Mouse (Mus musculus) R1 (cell line): ENCODE data around the gene Gm20388.
A peak's percentile ranks its signal among the peaks of the same experiment; 100 is the strongest.

Source experiments
- DNase-seq: peaks from one replicate; pipeline ENCODE4 v3.0.0-alpha.2; 2018; ENCODE audit warnings: low read depth, low spot score

The Gm20388 gene

DNA sequence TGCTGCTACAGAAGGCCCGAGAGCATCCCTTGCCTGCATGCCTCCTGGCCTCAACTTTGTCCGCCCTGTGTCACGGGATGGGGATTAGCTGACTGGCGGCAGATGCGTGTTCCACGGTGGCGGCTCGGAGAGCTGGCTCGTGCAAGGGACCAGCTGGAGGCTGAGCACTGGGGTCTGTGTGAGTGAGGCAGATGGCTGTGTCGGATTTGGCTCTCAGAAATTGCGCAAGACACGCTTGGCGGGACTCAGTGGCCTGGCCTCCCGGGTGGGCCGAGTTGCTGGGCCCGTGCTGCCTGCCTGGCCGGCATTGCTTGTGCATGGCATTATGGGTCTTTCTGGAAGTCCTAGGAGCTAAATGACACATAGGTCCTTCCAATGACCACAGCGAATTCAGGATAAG is 398.7 kb downstream of the Gm20388 start:
- peak; percentile 24 for DNase-seq

DNA sequence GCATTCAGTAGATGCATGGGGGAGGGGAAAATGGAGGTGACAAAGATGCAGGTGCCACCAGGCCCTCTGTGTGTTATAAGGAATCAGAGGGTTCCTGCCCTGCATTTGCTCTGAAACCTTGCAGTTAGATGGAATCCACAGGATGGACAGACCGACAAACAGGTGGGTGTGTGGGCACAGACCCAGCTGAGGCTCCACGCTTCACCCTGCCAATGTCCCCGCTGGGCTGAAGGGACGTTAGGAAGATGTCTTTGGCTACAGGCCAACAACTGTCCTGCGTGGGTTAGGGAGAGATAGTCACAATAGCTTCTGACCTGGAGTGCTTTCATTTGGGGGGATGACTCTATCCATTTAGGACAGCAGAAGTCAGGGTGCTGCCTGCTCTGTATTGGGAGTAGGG is 399.4 kb downstream of the Gm20388 start:
- DNase-seq, result no peak

DNA sequence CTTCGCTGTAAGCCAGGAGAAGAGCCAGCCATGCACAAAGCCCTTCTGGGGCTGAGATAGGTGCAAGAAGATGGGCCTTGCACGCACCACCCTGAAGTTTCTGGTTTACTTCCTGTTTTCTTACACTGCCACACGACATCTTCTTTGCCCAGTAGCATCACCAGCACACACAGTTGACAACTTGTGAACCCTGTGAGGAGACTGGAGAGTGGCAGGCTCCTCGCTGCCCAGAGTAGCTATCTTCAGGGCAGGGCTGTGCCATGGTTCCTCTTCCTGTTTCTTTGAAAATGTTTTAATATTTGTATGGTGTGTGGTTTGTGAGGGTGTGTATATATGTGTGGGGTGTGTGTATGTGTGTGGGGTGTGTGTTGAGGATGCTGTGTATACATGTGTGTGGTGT is 401.8 kb downstream of the Gm20388 start:
- no peak for DNase-seq

DNA sequence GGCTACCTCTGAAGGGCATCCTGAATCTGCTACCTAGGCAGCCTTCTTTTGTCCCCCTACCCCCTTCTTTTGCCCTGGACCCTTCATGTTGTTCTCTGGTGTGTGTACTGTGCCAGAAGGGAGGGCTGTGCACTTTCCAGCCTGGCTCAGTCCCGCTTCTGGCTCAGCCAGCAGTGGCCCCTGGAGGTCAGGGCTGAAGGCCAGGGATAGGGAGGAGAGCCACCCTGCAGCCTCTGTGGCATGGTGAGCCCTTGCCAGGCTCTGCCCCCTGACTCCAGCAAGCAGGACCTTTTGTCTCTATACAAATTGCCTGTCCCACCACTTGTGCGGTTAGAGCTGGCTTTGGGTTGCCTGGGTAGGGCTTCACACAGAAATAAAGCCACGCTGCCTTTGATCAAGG is 403.0 kb downstream of the Gm20388 start:
- no peak for DNase-seq

DNA sequence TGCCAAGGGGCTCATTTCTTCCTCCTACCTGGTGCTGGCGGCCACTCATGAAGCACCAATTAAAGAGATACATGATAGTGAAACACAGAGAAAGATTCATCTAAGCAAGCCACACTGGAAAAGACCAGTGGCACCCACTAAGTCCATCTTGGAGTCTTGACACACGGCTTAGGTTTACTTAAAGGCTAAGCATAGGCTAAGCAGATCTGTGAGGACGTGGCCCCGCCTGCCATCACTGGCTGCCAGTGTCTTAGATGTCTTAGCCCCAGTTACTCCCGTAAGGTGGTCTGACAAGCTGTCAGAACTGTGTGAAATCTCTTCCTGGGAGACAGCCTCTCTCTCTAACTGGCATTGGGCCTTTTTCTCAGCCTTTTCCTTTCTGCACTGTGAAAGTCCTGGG is 404.3 kb downstream of the Gm20388 start:
- no peak for DNase-seq

DNA sequence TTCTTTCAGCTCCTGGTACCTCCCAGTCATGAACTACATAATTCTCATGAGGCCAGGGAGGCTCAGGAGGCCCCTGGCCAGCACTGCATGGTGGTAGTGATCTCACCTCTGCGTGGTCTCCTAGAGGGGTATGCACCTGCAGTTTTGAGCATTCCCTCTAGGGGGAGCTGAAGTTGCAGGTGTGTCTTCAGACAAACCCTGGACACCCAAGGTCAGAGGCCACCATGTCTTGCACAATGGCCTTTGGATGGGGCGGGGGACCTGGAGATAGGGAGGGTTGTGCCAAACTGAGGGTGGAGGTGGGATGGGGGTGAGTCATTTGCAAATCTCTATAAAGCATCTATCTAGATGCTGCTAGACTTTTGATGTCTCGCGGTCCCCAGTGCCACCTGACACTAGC is 405.0 kb downstream of the Gm20388 start:
- DNase-seq, result peak; percentile 56

DNA sequence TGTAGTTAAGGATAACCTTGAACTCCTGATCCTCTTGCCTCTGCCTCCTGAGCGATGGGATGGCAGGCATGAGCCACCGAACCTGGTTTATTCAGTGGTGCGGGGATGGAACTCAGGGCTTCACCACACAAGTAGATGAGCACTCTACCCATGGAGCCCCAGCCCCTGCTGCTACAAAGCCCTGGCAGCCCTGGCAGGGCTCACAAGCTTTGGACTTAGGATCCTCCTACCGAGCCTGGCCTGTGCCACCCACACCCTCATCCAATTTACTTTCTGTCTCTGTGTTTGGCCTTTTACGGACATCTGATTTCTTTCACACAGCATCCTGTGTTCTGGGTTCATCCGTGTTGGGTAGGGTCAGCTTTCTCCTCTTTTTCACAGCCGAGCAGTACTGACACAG is 406.1 kb downstream of the Gm20388 start:
- no peak for DNase-seq

DNA sequence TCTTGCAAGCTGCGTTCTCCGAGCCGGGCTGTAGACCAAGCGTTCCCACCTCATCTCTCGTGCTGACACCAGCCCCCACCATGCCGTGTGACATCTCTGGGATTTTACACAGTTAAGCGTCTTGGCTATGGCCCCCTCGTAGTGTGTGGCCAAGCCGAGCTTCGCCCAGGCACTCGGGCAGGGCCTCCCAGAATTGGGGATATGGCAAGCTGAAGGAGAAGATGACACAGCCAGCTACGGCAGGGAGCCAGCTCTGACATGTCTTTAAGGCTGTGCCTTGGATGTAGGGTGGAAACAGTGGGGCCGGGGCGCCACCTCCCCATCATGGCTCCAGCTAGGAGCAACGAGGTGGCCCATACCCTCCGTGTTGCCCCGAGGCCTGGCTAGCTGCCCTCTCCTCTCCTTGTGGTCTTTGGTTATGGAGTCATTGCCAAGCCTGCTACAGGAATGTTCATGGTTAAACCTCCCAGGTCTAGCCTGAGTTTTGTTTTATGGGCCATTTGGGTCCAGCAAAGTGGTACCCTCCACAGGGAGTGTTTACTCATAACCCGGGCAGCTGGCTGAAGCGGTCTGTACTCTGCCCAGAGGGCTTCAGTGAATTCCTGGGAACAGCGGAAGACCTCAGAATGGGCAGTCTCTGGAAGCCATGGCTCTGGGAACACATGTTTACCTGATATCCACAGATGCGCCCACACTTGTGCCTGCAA is 406.6 kb downstream of the Gm20388 start:
- no peak for DNase-seq

DNA sequence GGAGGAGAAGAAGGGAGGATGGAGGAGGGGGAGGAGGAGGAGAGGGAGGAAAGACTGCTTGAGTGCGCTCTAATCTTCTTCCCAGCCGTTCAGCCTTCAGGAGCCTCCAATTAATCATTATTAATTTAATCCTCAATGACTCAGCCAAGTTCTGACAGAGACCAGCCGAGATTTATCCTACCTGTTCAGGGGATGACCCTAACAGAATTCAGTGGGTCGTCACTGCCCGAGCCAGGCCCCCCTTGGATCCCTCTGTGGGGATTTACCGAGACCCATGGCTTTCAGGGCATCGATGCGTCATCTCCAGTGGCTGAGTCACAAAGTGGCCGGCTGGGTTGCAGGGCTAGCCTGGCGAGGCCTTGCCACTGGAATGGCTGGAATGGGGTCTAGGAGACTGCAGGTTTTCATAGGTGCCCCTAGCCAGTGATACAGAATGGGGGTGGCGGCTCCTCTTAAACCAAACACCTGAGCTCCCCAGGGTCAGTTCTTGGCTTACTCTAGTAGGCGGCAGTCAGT is 407.9 kb downstream of the Gm20388 start:
- DNase-seq, result no peak

DNA sequence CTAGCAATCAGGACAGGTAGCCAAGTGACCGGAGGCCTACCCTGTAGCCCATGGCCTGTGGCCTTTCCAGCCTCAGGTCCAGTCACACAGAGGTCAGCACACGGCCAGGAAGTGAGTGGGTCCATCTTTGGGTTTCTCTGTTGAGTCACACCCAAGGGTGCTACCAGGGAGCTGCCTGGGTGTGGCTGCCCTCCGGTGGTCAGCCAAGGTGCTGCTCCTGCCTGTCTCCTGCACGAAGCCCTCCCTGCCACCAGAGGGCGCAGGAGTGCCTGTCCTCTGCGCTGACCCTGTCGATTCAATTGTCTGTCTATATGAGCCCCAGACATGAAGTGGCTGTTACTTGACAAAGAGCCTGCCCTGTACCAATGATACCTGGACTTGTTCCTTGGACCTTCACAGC is 408.8 kb downstream of the Gm20388 start:
- peak; percentile 82 for DNase-seq

DNA sequence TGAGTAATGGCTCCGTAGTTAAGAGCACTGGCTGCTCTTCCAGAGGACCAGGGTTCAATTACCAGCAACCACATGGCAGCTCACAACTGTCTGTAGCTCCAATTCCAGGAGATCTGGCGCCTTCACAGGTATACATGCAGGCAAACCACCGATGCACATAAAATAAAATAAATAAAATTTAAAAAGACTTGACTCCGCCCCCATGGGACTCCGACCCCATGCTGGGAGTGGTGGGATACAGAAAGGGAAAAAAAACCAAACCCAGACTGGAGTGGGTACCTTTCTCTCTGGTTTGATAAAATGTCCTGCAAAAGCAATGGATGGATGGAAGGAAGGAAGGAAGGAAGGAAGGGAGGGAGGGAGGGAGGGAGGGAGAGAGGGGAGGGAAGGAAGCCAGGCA is 409.5 kb downstream of the Gm20388 start:
- DNase-seq, result no peak

DNA sequence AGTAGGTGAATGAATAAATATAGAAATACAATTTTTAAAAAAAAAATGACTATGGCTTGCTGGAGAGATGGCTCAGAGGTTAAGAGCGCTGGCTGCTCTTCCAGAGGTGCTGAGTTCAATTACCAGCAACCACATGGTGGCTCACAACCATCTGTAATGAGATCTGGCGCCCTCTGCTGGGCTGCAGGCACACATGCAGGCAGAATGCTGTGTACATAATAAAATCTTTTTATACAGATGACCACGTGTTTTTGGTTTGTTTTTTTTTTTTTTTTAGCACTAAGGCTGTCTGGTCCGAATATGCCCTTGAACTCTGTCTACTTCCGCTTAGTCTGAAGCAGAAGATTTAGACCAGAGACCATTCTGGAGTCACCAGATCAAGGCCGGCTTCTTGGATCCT is 411.1 kb downstream of the Gm20388 start:
- peak; percentile 78 for DNase-seq

DNA sequence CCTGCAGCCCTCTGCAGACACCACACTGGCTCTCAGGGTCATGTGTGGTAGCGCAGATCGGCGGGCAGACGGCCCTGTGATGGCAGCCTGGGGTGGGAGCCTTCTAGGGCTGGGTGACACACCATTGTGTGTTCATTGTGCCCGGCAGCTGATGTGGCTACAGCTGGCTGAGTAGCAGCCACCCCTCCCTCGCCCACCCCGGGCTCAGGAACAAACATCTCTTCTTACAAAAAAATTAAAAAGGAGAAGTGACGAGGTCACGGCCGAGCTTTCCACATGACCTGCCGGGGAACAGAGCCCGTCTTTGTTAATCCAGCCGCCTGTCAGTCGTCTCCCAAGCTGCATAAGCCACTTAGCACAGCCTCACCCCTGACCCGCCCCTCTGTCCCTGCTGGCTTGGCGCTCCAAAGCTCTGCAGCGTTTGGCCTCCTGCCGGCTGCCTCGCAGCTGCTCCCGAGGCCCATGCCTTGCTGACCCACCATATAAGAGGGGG is 412.4 kb downstream of the Gm20388 start:
- DNase-seq, result no peak

DNA sequence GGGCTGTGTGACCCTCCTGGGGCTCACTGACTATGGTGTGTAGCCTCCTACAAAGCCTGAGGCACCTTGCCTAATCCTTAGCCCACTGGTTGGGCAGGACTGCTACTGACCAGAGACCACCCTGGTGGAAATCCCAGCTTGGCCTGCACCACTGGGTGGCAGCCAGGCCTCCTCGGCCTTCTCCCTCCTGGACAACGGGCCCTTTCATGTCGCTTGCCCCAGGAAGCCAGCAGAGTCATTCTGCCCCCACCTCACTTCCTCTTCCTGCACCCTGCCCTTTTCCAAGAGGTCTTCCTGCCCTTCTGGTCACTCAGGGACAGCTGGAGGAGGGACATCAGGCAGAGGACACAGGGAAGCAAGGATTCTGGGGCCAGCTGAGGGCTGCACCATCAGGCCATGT is 413.9 kb downstream of the Gm20388 start:
- no peak for DNase-seq

DNA sequence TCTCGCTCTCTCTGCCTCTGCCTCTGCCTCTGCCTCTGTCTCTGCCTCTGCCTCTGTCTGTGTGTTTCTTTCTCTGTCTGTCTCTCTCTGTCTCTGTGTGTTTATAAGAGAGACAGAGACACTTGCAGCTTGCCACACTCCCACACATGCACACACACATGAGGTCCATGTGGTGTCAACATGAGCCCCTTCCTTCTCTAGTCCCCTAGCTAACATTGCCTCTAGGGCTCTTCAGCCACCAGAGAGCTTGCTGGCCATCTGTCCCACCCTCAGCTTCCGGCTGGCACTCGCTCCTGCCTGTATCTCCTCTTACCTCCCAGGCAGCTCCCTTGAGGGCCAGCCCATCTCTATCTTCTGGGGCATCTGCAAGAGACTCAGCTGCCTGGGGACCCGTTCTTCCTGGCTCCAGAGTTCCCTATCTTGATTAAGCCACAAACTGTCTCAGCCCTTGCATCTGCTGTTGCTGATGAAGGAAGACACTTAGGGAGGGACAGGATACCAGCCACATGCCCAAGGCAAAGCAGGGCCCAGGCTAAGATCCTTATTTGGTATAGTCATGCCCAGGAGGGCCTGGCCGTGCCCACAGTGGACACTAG is 414.6 kb downstream of the Gm20388 start:
- DNase-seq, result no peak

DNA sequence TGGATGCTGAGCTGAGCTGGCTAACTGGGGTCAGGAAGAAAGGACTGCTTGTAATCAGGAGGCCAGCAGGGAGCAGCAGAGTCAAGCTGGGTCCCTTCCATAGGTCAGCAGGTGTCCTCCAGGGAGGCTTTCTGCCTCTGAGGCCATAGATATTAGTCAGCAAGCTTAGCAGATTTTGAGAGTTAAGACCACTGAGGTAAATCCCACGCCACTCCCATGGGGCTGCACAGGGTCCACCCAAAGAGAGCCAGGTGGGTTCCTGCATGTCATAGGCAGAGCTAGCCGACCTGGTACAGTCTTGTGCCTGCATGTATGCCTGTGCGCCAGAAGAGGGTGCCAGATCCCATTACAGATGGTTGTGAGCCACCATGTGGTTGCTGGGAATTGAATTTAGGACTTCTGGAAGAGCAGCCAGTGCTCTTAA is 416.5 kb downstream of the Gm20388 start:
- peak; percentile 84 for DNase-seq

DNA sequence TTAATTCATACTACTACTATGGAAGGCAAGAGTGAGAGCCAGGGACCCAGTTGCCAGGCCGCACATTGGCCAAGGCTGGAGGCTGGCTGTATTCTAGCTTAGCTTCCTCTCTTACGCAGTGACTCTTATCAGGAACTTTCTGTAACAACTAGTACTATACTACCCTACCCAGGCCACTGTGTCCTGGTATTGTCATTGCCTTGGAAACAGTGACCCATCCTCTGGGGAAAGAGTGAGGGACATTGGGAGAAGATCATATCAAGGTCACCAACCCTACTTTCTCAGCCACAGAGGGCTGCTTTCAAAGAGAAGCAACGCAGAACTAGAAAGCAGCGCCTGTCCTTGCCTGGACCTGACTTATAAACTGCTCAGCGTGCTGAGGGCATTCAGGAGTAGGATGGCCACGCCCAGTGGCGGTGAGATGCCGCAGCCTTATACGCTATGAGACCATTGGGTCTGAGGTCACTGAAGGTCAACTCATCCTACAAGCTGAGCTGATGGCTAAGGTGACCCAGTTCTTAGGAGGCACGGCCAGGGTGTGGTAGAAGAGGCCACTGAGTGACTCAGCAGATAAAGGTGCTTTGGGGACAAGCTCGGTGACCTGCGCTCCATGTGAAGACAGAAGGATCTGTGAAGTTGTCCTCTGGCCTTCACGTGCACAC is 417.9 kb downstream of the Gm20388 start:
- peak; percentile 42 for DNase-seq

DNA sequence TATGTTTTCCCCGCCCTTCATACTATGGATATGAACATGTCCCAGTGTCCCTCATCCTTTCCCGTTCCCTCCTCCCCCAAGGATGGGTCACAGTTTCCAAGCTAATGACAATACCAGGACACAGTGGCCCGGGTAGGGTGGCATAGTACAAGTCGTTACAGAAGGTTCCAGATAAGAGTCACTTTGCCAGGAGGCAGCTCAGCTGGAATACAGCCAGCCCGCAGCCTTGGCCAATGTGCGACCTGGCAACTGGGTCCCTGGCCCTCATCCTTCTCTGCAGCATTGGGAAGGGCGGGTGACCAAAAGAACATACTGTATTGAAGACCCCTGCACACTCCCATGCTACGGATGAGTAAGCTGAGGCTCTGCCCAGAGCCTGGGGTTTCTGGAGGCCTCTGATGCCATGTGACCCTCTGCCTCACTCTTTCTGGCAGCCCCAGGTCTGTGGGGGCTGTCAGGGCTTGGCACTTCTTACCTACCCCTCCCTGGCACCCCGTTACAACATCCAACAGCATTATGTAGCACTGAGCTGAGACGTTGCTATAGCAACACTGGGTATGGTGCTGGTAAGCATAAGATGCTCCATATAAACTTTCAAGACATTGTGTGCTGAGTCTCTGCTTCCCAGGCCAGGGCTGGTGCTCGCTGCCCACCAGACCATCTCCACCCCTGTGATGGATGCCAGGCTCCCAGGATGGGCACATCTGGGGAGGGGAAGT is 418.5 kb downstream of the Gm20388 start:
- no peak for DNase-seq

DNA sequence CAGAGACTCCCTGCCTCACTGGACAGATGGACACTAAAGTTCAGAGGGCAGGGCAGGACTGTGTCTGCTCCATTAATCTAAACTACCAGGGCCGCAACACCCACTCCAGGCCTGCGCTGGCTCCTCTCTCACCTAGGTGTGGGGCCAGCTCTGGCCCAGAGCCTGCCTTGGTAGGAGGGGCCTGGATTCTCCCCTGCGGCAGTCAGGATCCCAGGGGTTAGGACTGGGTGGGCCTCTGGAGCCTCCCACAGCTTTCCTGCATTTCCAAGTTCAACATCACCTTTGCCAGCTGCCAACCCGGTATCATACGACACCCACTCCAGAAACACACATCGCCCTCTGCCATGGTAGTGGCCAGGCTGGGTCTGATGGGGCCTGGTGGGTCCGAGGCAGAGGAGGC is 420.4 kb downstream of the Gm20388 start:
- DNase-seq, result no peak

DNA sequence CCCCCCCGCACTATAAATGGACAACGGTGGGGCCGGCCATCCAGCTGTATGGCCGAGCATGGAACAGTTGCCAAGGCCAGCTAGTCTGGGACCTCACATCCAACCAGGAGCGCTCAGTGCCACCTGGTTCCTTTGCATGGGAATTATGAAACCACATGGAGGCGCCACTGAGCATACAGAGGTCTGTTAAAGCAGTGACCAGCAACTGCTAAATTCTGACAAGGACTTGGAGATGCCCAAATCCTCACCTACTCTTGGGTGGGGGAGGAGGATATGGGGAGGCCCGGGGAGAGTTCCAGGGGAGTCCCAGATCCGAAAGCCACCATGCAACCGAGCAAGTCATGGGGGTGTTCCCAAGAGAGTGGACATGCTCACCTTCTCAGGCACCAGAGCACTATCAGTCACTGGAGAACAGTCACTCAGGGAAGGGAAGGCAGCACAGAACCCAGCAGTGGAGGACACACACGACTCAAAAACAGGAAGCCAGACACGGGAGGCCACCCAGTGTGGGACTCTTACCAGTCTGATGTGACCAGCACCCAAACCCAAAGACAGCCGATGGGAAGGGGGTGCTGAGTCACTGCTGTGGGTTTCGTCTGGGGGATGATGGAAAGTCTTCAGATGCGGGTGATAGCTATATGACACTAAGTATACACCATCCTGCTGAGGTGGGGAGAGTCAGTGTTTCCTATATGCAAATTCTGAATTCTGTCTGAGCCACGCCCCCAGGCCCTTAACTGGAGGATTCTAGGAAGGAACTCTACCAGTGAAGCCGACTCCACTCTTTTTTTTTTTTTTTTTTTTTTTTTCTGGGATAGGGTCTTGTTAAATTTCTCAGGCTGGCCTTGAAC is 422.0 kb downstream of the Gm20388 start:
- peak; percentile 84 for DNase-seq

DNA sequence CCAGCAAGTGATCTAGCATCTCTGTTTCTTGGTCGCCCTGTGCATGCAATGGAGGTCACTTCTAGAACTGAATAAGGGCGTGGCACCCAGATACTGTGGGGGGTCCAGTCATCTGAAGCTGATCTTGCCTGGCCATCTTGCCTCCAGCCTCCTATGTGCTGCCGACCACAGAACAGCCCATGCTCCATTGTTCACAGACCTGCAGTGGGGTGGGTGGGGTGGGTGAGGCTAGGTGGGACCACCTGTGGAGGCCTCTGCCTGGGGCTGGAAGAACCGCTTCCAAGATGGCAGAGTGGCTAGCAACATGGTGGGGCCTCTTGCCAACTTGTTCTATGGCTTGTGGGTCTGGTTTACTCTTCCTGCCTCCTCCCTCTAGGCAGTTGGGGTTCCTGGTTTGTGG is 423.0 kb downstream of the Gm20388 start:
- peak; percentile 59 for DNase-seq
